Mouse (Mus musculus): ENCODE results near the gene Mark4. TPM values are rescaled to one million over a fixed set of nuclear protein-coding genes. Genes with fewer than 3 reads are reported as not detected.

The Mark4 gene
- polyA plus RNA-seq, 1 experiment from 2014 or later = 8.9 TPM

GRCm38 (mm10) chr7:19423083-19423482, 35.5 kb downstream of the Mark4 start:
- DNase-seq (ENCODE audit: low spot score) = no peak
- H3K9me3 ChIP-seq = no peaks in the 10 kb centered on the region; the same call in 1 of the 2 replicates
- peaks cover 40% of the 10 kb centered on the region for H3K27me3 ChIP-seq (ENCODE audit: insufficient read depth, poor library complexity, severe bottlenecking)
- 86% methylated on average over 3 of the region's 3 CpGs for WGBS
- no peak overlapping the region for H3K27ac ChIP-seq
- H3K36me3 ChIP-seq = peaks cover 35% of the 10 kb centered on the region
- no peak overlapping the region for H3K4me3 ChIP-seq
- peaks cover 15% of the 10 kb centered on the region for H3K4me1 ChIP-seq

GRCm38 (mm10) chr7:19420821-19421636, 37.6 kb downstream of the Mark4 start:
- peak; percentile 96 for DNase-seq (ENCODE audit: low spot score)
- Histone ChIP-seq H3K27ac (no peak overlapping the region), H3K9me3 (no peaks in the 10 kb centered on the region; the same call in 1 of the 2 replicates), H3K36me3 (peaks cover 14% of the 10 kb centered on the region), H3K27me3 (ENCODE audit: insufficient read depth, poor library complexity, severe bottlenecking) (peaks cover 57% of the 10 kb centered on the region), H3K4me3 (peak overlapping the region; percentile 57), H3K4me1 (peaks cover 26% of the 10 kb centered on the region)
- WGBS = 12% methylated on average over 43 of the region's 43 CpGs

DNA sequence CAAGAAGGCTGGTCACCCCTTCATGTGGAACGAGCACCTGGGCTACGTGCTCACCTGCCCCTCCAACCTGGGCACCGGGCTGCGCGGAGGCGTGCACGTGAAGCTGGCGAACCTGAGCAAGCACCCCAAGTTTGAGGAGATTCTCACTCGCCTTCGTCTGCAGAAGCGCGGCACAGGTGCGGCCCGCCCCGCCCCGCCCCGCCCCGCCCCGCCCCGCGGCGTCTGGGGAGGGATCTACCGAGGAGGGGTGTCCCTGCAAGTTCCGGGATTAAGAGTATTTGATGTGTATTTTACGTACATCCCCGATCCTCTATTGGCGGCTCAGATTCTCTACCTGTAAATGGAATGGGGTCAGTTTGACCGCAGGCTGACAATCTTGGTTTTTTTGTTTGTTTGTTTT, 38.5 kb downstream of the Mark4 start:
- no peak overlapping the region for H3K27ac ChIP-seq
- DNase-seq (ENCODE audit: low spot score) = no peak
- 6% methylated on average over 28 of the region's 28 CpGs for WGBS
- no peaks in the 10 kb centered on the region; the same call in 1 of the 2 replicates for H3K9me3 ChIP-seq
- H3K4me1 ChIP-seq = peaks cover 26% of the 10 kb centered on the region
- peaks cover 62% of the 10 kb centered on the region for H3K27me3 ChIP-seq (ENCODE audit: insufficient read depth, poor library complexity, severe bottlenecking)
- H3K4me3 ChIP-seq = peak overlapping the region; percentile 38
- H3K36me3 ChIP-seq = peaks cover 5% of the 10 kb centered on the region

DNA sequence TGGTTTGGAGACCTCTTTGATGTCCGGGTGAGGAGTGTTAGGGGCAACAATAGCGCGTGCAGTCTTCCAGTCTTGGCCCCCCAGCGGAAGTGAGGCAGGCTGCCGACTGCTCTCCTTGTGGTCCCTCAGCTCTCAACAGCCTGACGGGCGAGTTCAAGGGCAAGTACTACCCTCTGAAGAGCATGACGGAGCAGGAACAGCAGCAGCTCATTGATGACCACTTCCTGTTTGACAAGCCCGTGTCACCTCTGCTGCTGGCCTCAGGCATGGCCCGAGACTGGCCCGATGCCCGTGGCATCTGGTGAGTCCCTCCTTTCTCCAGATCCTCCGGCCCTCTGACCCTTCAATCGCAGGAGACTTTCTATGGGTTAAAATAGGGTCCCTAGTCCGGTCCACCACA, 42.0 kb downstream of the Mark4 start:
- Histone ChIP-seq H3K27ac (peak overlapping the region; percentile 59), H3K36me3 (no peaks in the 10 kb centered on the region), H3K9me3 (no peaks in the 10 kb centered on the region; the same call in 1 of the 2 replicates), H3K4me3 (0 out of 2 replicates have a peak overlapping the region, but pooled peaks have one; percentile 5), H3K4me1 (peaks cover 32% of the 10 kb centered on the region), H3K27me3 (ENCODE audit: insufficient read depth, poor library complexity, severe bottlenecking) (peaks cover 66% of the 10 kb centered on the region)
- WGBS = 57% methylated on average over 15 of the region's 15 CpGs
- DNase-seq (ENCODE audit: low spot score) = no peak

DNA sequence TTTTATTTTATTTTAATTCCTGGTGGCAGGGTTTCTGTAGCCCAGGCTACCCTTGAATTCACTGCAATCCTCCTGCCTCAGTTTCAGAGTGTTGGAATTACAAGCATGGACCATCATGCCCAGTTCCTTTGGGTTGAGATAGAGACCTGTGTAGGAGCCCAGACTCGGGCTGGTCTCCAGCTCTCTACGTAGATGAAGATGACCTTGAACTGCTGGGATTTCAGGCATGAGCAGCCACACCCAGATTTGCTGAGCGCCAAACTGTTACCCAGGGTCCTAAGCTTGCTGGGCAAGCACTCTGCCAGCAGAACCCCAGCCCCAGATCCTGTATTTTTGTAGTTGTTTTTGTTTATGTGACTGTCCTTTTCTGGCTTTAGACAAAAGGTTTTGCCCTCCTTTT, 45.1 kb downstream of the Mark4 start:
- Histone ChIP-seq H3K4me3 (no peak overlapping the region), H3K4me1 (peaks cover 42% of the 10 kb centered on the region), H3K9me3 (no peaks in the 10 kb centered on the region; the same call in 1 of the 2 replicates), H3K27me3 (ENCODE audit: insufficient read depth, poor library complexity, severe bottlenecking) (peaks cover 36% of the 10 kb centered on the region), H3K36me3 (no peaks in the 10 kb centered on the region), H3K27ac (no peak overlapping the region)
- WGBS = 79% methylated on average over 3 of the region's 3 CpGs
- DNase-seq (ENCODE audit: low spot score) = no peak

DNA sequence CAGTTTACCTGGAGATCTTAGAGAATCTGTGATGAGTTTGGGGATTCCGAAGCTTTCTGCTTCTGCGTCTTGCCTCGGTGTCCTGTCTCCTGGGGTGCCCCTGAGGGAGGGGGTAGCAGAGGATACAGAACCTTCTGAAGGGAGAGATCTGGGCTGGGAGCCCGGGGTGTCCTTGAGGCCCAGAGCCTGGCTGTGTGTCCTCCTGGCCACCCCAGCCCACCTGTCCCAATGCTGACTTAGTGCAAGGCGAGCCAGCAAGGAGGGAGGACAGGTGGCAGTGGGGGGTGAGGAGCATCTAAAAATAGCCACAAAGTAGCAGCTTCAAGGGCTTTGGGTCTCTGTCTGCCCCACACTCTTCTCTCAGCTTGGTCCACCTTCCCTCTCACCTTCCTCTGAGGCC, 46.8 kb downstream of the Mark4 start:
- Histone ChIP-seq H3K9me3 (no peaks in the 10 kb centered on the region; the same call in 1 of the 2 replicates), H3K4me3 (no peak overlapping the region), H3K36me3 (no peaks in the 10 kb centered on the region), H3K27ac (peak overlapping the region; percentile 87), H3K4me1 (peaks cover 38% of the 10 kb centered on the region), H3K27me3 (ENCODE audit: insufficient read depth, poor library complexity, severe bottlenecking) (peaks cover 19% of the 10 kb centered on the region; the same call in 1 of the 2 replicates)
- DNase-seq (ENCODE audit: low spot score) = no peak
- 72% methylated on average over 5 of the region's 5 CpGs for WGBS

DNA sequence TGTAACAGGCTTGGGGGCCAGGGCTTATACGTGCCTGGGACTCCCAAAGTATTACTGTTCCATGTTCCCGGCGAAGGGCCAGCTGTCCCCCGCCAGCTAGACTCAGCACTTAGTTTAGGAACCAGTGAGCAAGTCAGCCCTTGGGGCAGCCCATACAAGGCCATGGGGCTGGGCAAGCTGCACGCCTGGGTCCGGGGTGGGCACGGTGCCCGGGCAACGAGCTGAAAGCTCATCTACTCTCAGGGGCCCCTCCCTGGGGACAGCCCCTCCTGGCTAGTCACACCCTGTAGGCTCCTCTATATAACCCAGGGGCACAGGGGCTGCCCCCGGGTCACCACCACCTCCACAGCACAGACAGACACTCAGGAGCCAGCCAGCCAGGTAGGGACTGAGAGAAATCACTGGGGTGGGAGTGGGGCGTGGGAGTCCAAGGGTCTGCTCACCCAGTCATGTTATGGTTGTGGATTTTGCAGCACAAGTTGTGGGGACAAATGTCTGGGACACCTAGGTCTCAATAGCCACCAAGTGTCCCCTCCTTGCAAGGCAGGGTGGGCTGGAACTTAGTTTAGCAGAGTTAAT, 47.8 kb downstream of the Mark4 start:
- no peak for DNase-seq (ENCODE audit: low spot score)
- WGBS = 78% methylated on average over 11 of the region's 11 CpGs
- H3K27me3 ChIP-seq (ENCODE audit: insufficient read depth, poor library complexity, severe bottlenecking) = peaks cover 20% of the 10 kb centered on the region; the same call in 1 of the 2 replicates
- H3K4me1 ChIP-seq = peaks cover 31% of the 10 kb centered on the region
- H3K27ac ChIP-seq = peak overlapping the region; percentile 87
- no peaks in the 10 kb centered on the region; the same call in 1 of the 2 replicates for H3K9me3 ChIP-seq
- no peak overlapping the region for H3K4me3 ChIP-seq
- H3K36me3 ChIP-seq = no peaks in the 10 kb centered on the region

- Histone ChIP-seq H3K9me3 (no peaks in the 10 kb centered on the region; the same call in 1 of the 2 replicates), H3K36me3 (no peaks in the 10 kb centered on the region), H3K4me3 (peak overlapping the region; percentile 22), H3K27me3 (ENCODE audit: insufficient read depth, poor library complexity, severe bottlenecking) (peaks cover 18% of the 10 kb centered on the region), H3K27ac (peak overlapping the region; percentile 87), H3K4me1 (peaks cover 31% of the 10 kb centered on the region)
- peak; percentile 87 for DNase-seq (ENCODE audit: low spot score)
- 30% methylated on average over 6 of the region's 6 CpGs for WGBS
These were observed 48.9 kb downstream of the Mark4 start for GRCm38 (mm10) chr7:19409753-19410152.

- no peaks in the 10 kb centered on the region for H3K36me3 ChIP-seq
- H3K27ac ChIP-seq = peak overlapping the region; percentile 42; the same call in 1 of the 2 replicates
- H3K9me3 ChIP-seq = 0 out of 2 replicates have a peak, but pooled peaks cover 7% of the 10 kb centered on the region
- H3K4me3 ChIP-seq = peak overlapping the region; percentile 40
- DNase-seq (ENCODE audit: low spot score) = peak; percentile 92
- WGBS = 2% methylated on average over 19 of the region's 19 CpGs
- peaks cover 51% of the 10 kb centered on the region for H3K27me3 ChIP-seq (ENCODE audit: insufficient read depth, poor library complexity, severe bottlenecking)
- H3K4me1 ChIP-seq = peaks cover 22% of the 10 kb centered on the region
These were observed 53.2 kb downstream of the Mark4 start for GRCm38 (mm10) chr7:19405417-19405816.

- Histone ChIP-seq H3K27ac (peak within 1 kb of the TSS; percentile 76), H3K27me3 (ENCODE audit: insufficient read depth, poor library complexity, severe bottlenecking) (peaks cover 61% of the 10 kb centered on the region), H3K9me3 (0 out of 2 replicates have a peak, but pooled peaks cover 7% of the 10 kb centered on the region), H3K4me1 (peaks cover 19% of the 10 kb centered on the region), H3K4me3 (peak within 1 kb of the TSS; percentile 75), H3K36me3 (no peaks in the 10 kb centered on the region)
- 50% methylated on average over 7 of the region's 7 CpGs for WGBS
- no peak for DNase-seq (ENCODE audit: low spot score)
These were observed 54.1 kb downstream of the Mark4 start, which contains the start of gene Ckm for GRCm38 (mm10) chr7:19404476-19404875. Ckm (plus strand) TSS chr7:19404776.

GRCm38 (mm10) chr7:19403731-19404296, 54.8 kb downstream of the Mark4 start, which contains the start of gene Klc3:
Klc3 (minus strand) TSS chr7:19404104.
- under 1% methylated on average over 62 of the region's 62 CpGs for WGBS
- Histone ChIP-seq H3K27ac (peak within 1 kb of the TSS; percentile 76), H3K4me3 (peak within 1 kb of the TSS; percentile 75), H3K4me1 (peaks cover 21% of the 10 kb centered on the region), H3K9me3 (0 out of 2 replicates have a peak, but pooled peaks cover 7% of the 10 kb centered on the region), H3K27me3 (ENCODE audit: insufficient read depth, poor library complexity, severe bottlenecking) (peaks cover 67% of the 10 kb centered on the region), H3K36me3 (no peaks in the 10 kb centered on the region)
- peak; percentile 92 for DNase-seq (ENCODE audit: low spot score)

- no peak for DNase-seq (ENCODE audit: low spot score)
- Histone ChIP-seq H3K4me1 (peaks cover 21% of the 10 kb centered on the region), H3K9me3 (0 out of 2 replicates have a peak, but pooled peaks cover 7% of the 10 kb centered on the region), H3K36me3 (no peaks in the 10 kb centered on the region), H3K27ac (no peak overlapping the region), H3K27me3 (ENCODE audit: insufficient read depth, poor library complexity, severe bottlenecking) (peaks cover 77% of the 10 kb centered on the region), H3K4me3 (no peak overlapping the region)
- WGBS = 80% methylated on average over 9 of the region's 9 CpGs
These were observed 56.0 kb downstream of the Mark4 start for GRCm38 (mm10) chr7:19402535-19403112.

Measured in heart, embryonic 10.5 days (tissue).